Mouse (Mus musculus) right cerebral cortex, postnatal 25 days (tissue): ENCODE data around the gene Gm10306.

Experiments
- DNase-seq: peaks from one replicate; pipeline ENCODE4 v3.0.0; 2022

The Gm10306 gene

DNA sequence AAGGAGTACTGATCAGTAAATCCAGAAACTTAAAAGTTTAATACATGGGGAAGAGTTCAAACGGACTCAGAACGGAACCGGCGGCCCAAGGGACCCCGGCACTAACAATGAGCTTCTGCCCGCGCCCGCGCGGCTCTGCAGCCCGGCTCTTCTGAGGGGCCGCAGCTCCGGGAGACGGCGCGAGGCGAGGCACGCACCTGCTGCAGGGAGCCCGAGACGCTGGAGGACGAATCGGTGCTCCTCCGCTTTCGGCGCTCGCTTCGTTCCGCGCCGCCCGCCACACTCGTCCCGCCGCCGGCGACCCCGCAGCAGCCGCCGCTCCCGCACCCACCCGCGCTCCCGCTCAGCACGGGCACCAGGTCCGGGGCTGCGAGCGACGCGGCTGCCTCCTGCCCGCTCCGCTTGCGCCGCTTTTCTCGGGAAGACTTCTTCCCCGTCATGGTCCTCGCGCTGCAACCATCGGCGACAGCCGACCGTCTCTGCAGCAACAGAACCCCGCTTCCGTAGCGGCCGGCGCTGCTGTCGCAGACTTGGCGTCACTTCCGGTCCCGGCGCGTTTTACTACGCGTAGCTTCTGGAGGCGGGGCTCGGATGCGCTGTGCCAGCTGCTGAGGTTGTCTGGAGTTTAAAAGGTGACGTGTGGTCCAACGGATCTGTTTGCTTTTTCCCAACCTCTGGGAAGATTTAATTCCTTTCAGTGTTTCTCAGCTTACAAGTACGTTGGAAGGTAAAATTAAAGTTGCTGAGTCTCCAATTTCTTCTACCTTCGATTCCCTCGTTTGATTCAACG, at the start of gene Gm10306, which contains the start of gene Caap1:
Gene Gm10306, plus strand, starts transcription at position 282 of the 790 bp plus-strand sequence.
Gene Caap1, minus strand, starts transcription at position 532 of the 790 bp plus-strand sequence.
- DNase-seq, result peak; percentile 93

GRCm38 (mm10) chr4:94515366-94515765, 41.0 kb upstream of the Gm10306 start:
- no peak for DNase-seq

DNA sequence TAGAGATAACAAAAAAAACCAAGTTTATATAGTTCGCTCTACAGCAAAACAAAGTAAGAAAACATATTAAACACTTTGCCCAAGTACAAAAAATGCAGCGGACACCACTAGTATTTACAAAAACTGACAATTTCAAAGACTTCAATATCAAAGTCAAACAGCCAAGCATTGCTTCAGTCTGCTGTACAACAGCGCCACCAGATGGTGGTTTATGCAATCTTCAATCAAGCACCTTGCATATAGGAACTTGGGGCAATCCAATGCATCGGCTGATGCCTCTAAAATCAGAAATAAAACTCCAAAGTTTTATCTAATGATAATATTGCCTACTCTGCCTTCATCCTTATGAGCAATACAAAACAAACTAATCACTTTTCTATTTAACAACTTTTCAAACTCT, 38.7 kb upstream of the Gm10306 start:
- DNase-seq, result peak; percentile 20

DNA sequence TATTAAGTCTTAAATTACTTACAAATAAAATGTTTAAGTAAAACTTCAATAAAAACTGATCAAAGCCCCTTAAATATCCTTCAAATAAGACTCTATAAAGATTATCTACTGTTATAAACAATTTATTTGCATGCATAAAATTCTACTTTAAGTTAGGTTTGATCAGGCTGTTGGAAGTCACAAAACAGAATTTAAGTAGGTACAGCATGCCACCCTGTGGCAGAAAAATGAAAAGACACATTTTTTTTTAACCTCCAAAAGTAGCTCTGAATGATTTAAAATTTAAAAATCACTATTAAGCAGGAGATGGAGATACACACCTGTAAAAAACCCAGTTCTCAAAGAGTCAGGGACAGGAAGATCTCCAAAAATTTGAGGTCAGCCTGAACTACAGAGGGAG, 33.0 kb upstream of the Gm10306 start:
- no peak for DNase-seq

- DNase-seq, result no peak
These were observed 26.9 kb upstream of the Gm10306 start for GRCm38 (mm10) chr4:94529448-94529847.

DNA sequence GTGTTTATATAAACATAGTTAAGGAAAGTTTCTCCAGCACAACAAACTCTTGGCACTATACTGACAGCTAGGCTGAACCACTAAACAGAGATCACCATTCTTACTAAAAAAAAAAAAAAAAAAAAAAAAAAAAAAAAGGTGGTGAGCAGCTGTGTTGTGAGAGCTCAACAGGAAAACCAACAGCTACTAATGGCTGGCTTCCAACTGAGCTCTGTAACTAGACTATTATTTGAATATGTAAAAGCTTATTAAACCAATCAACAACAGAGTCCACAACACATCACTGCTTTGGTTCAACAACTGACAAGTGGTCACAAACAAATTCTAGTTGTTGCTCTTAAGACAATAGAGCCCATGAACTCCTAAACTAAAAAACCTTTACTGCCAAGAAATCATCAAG, 23.1 kb upstream of the Gm10306 start:
- DNase-seq, result no peak

DNA sequence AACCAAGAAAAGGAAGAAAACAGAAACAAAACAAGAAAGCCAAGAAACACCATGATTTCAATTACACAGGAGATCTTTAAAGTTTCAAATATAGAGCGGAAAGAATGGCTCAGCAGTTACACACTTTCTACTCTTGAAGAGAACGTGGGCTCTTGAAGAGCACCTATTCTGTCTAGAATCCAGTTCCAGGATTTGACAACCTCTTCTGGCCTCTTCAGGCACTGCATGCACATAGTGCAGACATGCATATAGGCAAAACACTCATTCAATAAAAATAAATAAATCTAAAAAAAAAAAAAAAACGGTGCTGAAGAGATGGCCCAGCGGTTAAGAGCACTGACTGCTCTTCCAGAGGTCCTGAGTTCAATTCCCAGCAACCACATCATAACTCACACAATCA, 13.3 kb upstream of the Gm10306 start:
- DNase-seq, result no peak

- DNase-seq, result no peak
These were observed 12.0 kb upstream of the Gm10306 start for GRCm38 (mm10) chr4:94544321-94544720.

- no peak for DNase-seq
These were observed 1.3 kb upstream of the Gm10306 start for GRCm38 (mm10) chr4:94554955-94555494.

- DNase-seq, result no peak
These were observed 799 bp downstream of the Gm10306 start for GRCm38 (mm10) chr4:94557145-94557544.

- DNase-seq, result no peak
These were observed 2.9 kb downstream of the Gm10306 start for GRCm38 (mm10) chr4:94559266-94559665.

- no peak for DNase-seq
These were observed 4.0 kb downstream of the Gm10306 start for GRCm38 (mm10) chr4:94560316-94560715.

DNA sequence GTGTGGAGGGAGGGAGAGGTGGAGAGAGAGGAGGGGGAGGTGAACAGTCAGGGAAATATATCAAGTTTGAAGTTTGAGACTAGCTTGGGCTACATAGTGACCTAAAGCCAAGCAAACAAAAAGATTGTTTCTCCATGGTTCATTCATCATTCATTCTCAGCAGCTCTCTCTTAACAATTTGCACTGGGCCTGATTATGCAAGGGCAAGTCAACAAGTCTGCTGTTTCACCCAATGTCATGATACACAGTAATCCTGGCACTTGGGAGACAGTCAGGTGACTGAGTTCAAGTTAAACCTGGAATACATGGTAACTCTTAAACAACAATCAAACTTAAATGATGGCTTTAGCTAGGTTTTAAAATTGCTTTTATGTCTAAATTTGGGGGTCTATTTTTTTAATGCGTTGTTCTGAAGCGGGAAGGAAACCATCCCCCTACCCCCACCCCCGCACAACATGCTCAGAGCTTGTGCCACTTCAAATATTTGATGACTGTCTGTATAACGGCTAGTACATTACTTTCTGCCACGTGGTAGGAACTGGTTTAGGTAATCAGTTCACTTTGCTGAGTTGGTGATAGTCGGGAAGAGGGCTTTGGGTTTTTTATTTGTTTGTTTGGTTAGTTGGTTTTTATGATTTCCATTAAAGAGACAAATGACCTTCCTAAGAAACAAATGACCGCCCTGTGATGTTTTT, 5.8 kb downstream of the Gm10306 start:
- DNase-seq, result no peak

DNA sequence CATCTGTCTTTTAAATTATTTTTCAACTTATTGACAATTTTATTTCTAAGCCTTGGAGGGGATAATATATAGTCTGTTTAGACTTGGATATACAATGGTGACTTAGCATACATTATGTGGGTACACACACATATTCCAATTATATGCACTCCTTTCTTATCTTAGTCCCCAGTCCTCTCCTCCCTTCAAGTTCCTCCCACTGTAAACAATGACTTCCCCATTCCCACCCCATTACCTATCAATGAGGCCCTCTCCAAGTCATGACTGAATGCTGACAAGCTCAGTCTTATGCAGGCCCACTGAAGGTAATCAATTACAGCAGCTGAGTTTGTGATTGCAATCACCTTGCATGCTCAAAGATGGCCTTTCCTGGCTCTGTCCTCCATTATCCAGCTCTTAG, 8.0 kb downstream of the Gm10306 start:
- no peak for DNase-seq

DNA sequence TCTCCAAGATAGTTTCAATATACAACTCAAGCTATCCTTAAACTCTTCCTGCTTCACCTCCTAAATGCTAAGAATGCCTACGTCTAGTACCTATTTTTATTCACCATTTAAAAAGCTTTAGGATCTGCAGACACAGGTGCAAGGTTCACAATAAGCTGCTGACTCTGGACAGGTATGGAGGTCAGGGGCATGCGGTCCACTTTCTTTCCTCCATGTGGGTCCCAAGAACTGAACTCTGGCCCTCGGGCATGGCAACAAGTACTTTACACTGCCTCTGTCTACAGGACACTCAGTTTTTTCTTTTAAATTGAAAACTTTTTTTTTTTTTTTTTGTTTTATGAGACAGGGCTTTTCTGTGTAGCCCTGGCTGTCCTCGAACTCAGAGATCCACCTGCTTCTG, 16.3 kb downstream of the Gm10306 start:
- DNase-seq, result no peak

DNA sequence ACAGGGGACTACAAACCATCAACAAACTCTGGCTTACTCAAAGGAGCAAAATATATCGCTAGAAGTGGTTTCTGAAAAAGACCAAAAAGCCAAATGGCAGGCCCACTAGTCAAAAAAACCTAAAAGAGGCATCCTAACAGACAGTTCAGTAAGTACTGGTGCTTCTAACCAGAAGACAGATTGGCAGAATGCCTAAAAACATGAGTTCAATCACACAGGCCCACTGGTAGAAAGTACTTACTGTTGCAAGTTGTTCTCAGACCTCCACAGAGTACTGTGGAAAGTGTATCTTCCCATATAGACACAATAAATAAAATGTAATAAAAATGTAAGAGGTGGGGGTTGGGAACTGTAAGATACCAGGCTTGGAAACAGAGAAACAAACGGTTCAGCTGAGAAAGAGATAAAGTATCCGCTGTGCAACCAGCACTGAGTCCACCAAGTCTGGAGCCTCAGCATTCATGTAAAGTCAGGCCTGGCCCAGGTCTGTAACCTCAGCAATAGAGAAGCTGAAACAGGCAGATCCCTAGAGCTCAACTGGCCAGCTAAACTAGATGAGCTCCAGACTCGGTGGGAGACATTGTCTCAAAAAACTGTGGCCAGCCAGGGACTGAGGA, 35.5 kb downstream of the Gm10306 start:
- DNase-seq, result no peak

GRCm38 (mm10) chr4:94592709-94593108, 36.4 kb downstream of the Gm10306 start:
- no peak for DNase-seq

DNA sequence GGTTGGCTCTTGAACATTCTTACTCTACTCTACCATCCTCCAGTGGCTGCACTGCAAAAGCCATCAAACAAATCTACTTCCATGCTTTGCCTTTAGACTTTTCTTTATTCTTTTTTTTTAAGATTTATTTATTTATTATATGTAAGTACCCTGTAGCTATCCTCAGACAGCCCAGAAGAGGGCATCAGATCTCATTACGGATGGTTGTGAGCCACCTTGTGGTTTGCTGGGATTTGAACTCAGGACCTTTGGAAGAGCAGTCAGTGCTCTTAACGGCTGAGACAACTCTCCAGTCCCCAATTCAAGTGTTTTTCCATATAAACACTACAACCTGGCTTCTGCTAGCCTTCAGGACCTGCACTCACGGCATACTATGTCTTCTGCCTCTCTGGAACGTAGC, 45.0 kb downstream of the Gm10306 start:
- no peak for DNase-seq

GRCm38 (mm10) chr4:94602496-94603030, 46.2 kb downstream of the Gm10306 start:
- no peak for DNase-seq

- DNase-seq, result peak; percentile 94
These were observed 46.8 kb downstream of the Gm10306 start, which contains the start of gene Plaa for GRCm38 (mm10) chr4:94603031-94603629. Gene Plaa (minus strand): TSS chr4:94603244.

- no peak for DNase-seq
These were observed 48.2 kb downstream of the Gm10306 start for GRCm38 (mm10) chr4:94604452-94605019.

GRCm38 (mm10) chr4:94605591-94605990, 49.2 kb downstream of the Gm10306 start:
- no peak for DNase-seq
